In the genomic region with DNA sequence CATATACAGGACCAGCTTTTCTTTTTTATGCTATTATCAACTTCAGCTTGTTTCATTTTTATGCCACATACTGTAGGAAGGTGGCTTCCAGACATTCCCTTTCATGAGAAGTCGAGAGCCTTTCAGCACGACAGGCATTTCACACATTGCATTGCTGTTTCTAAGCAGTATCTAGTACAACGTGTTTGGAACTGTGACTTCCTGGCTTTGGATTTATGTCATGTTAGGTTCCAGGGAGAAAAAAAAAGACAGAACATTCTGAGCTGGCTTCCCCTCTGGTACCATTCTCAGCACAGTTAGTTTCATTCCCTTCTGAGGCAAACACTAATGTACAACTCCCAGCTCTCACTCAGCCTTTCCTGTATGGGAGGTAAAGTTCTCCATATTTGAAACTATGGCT, we compare ENCODE assay signal across 16 mouse cellular contexts.
DNase-seq lines count a peak whose midpoint lies in the region; TF ChIP-seq lines count a peak whose summit lies in the region.
"Had no signal": no experiment of that assay in that cellular context is flagged by ENCODE, and none has a peak within 500 bp of the region (broad histone marks: within the 10 kb centered on the region; RNA-seq: fewer than 3 reads in every experiment).

No protein-coding gene starts in this region.

- no peak for TF ChIP-seq CTCF in gastrocnemius, adult 2 months (IDR thresholded peaks at IDR 0.05)

- intact Hi-C loops in gastrocnemius, adult 2 months (cut with DNase I), result no loop called here
- intact Hi-C loops in left cerebral cortex, postnatal 4 days (cut with DNase I), result no loop called here

- DNase-seq in gastrocnemius, adult 2 months, result no peak
- no peak for DNase-seq in gastrocnemius, postnatal 25 days
- DNase-seq in left cerebral cortex, adult 9 months (ENCODE audit: low spot score in 2 of 2), result peak; percentile 4 to 9
- DNase-seq in left cerebral cortex, postnatal 4 days, result no peak
- peak; percentile 12 for DNase-seq in brain, embryonic 18.5 days (ENCODE audit: low read depth, low spot score)
- DNase-seq in layer of hippocampus, postnatal 14 days (ENCODE audit: low spot score in 2 of 2), result peak; percentile 22 to 76
- DNase-seq in kidney, postnatal 4 days, result no peak
- no peak for DNase-seq in kidney, adult 11 months
- DNase-seq: adrenal gland, postnatal 14 days; cerebellum, postnatal 14 days; gastrocnemius, postnatal 14 days had no signal

- peak overlapping the region; percentile 56 for H3K27ac ChIP-seq in gastrocnemius, adult 2 months
- H3K27ac ChIP-seq: hindbrain, embryonic 10.5 days; limb, embryonic 10.5 days; liver, embryonic 14.5 days; midbrain, embryonic 15.5 days; neural tube, embryonic 12.5 days had no signal

- no peak overlapping the region for H3K4me3 ChIP-seq in gastrocnemius, adult 2 months
- H3K4me3 ChIP-seq: hindbrain, embryonic 10.5 days; limb, embryonic 10.5 days; midbrain, embryonic 15.5 days; neural tube, embryonic 12.5 days had no signal

Comparison
In these comparisons a context has a peak if more than half of its experiments do, and no peak if none do; other contexts are left out.
1. DNase-seq: peak in left cerebral cortex, adult 9 months (2 of 2), brain, embryonic 18.5 days (single experiment) and layer of hippocampus, postnatal 14 days (2 of 2); none in gastrocnemius, adult 2 months (single experiment), gastrocnemius, postnatal 25 days (single experiment), left cerebral cortex, postnatal 4 days (single experiment), kidney, postnatal 4 days (0 of 2) and kidney, adult 11 months (single experiment).